Mouse (Mus musculus) cerebellum, adult 9-11 months (tissue): Measurements from ENCODE around the gene Olfr251.
"Not testable (repeated sequence)": the region's sequence is repeated elsewhere in the genome, so short reads cannot be mapped to it uniquely, and the experiment has no call there.

Experiments
- DNase-seq: peaks from one replicate; pipeline ENCODE4 v3.0.0; 2022

The Olfr251 gene

GRCm38 (mm10) chr9:38376786-38377185 lies at the start of gene Olfr251:
Gene Olfr251, plus strand, starts transcription at chr9:38377086.
- DNase-seq, result no peak

- DNase-seq, result no peak
Observed at GRCm38 (mm10) chr9:38328760-38329159, 48.1 kb upstream of the Olfr251 start, which contains the start of gene Olfr25. Gene Olfr25, plus strand, starts transcription at chr9:38329060.

GRCm38 (mm10) chr9:38348111-38348510 lies 28.8 kb upstream of the Olfr251 start, which contains the start of gene Olfr898:
Gene Olfr898, plus strand, starts transcription at chr9:38348411.
- DNase-seq, result no peak

- DNase-seq, result no peak
Observed at GRCm38 (mm10) chr9:38366596-38366995, 10.3 kb upstream of the Olfr251 start, which contains the start of gene Olfr250. Gene Olfr250, plus strand, starts transcription at chr9:38366896.

- no peak for DNase-seq
Observed at GRCm38 (mm10) chr9:38401398-38401797, 24.5 kb downstream of the Olfr251 start, which contains the start of gene Olfr147. Gene Olfr147, plus strand, starts transcription at chr9:38401698.

GRCm38 (mm10) chr9:38407502-38407901 lies 30.6 kb downstream of the Olfr251 start:
- DNase-seq, result not testable (repeated sequence)

- DNase-seq, result not testable (repeated sequence)
Observed at GRCm38 (mm10) chr9:38413502-38413901, 36.6 kb downstream of the Olfr251 start.

GRCm38 (mm10) chr9:38423801-38424200 lies 46.9 kb downstream of the Olfr251 start:
- no peak for DNase-seq

GRCm38 (mm10) chr9:38427026-38427425 lies 50.1 kb downstream of the Olfr251 start:
- no peak for DNase-seq

GRCm38 (mm10) chr9:38429155-38429554 lies 52.3 kb downstream of the Olfr251 start, which contains the start of gene Olfr901:
Gene Olfr901, plus strand, starts transcription at chr9:38429455.
- no peak for DNase-seq
